Mouse (Mus musculus) WW6 (cell line): ENCODE results near the gene Olfr827.

Experiments
- DNase-seq: peaks from one replicate; pipeline ENCODE4 v3.0.0-alpha.2; 2013; ENCODE audit warnings: low read depth, low spot score

Olfr827 gene

GRCm38 (mm10) chr10:130214303-130214702 is at the start of gene Olfr827:
TSS of gene Olfr827 (minus strand) at chr10:130214403.
- DNase-seq, result no peak

- DNase-seq, result no peak
Observed at GRCm38 (mm10) chr10:130263203-130263602, 49.0 kb upstream of the Olfr827 start.

- DNase-seq, result no peak
Observed at GRCm38 (mm10) chr10:130259483-130259882, 45.3 kb upstream of the Olfr827 start.

- no peak for DNase-seq
Observed at GRCm38 (mm10) chr10:130244271-130244670, 30.1 kb upstream of the Olfr827 start.

GRCm38 (mm10) chr10:130238318-130239209 is 24.4 kb upstream of the Olfr827 start:
- DNase-seq, result no peak

GRCm38 (mm10) chr10:130234576-130234975 is 20.4 kb upstream of the Olfr827 start:
- no peak for DNase-seq

- DNase-seq, result no peak
Observed at GRCm38 (mm10) chr10:130232117-130232516, 17.9 kb upstream of the Olfr827 start.

- DNase-seq, result peak; percentile 20
Observed at GRCm38 (mm10) chr10:130229584-130229983, 15.4 kb upstream of the Olfr827 start.

GRCm38 (mm10) chr10:130228246-130228645 is 14.0 kb upstream of the Olfr827 start:
- peak; percentile 20 for DNase-seq

GRCm38 (mm10) chr10:130225034-130225433 is 10.8 kb upstream of the Olfr827 start:
- no peak for DNase-seq

- DNase-seq, result no peak
Observed at GRCm38 (mm10) chr10:130184086-130184485, 30.1 kb downstream of the Olfr827 start, which contains the start of gene Olfr826. TSS of gene Olfr826 (minus strand) at chr10:130184186.

- no peak for DNase-seq
Observed at GRCm38 (mm10) chr10:130166666-130167065, 47.5 kb downstream of the Olfr827 start, which contains the start of gene Olfr825. TSS of gene Olfr825 (minus strand) at chr10:130166766.

GRCm38 (mm10) chr10:130165196-130165595 is 49.0 kb downstream of the Olfr827 start:
- DNase-seq, result no peak
